10 mouse cellular contexts compared by ENCODE assay signal in the genomic region with DNA sequence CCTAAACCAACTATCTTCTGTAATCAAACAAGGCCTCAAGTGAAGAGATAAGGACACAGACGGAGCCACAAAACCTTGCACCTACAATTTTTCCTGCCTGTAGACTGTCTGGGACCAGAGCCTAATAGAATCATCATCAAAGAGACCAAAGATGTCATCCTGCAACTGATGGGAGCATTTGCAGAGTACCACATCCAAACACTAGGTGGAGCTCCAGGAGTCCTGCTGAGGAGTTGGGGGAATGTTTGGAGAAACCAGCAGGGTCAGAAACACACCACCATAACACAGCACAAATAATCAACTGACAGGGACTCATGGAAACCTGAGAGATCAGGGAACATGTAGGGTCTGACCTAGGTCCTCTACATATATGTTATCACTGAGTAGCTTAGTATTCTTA.
A peak's percentile ranks its signal among the peaks of the same experiment; 100 is the strongest.
DNase-seq lines count a peak whose midpoint lies in the region; ATAC-seq and TF ChIP-seq lines count a peak whose summit lies in the region.
"Had no signal": no experiment of that assay in that cellular context is flagged by ENCODE, and none has a peak within 500 bp of the region (broad histone marks: within the 10 kb centered on the region; RNA-seq: fewer than 3 reads in every experiment).

No protein-coding gene starts in this region.

- no peak overlapping the region for H3K4me2 ChIP-seq in liver, embryonic 14.5 days (ENCODE audit: low read depth)
- H3K4me2 ChIP-seq: midbrain, embryonic 11.5 days had no signal

- ATAC-seq in liver, embryonic 14.5 days (ENCODE audit: insufficient read depth), result no peak

- intact Hi-C loops in left cerebral cortex, adult 2 months (cut with DNase I), result no loop called here

- no peak overlapping the region for H3K27ac ChIP-seq in liver, embryonic 14.5 days
- no peak overlapping the region for H3K27ac ChIP-seq in left cerebral cortex, adult 2 months

- H3K9ac ChIP-seq in liver, embryonic 14.5 days (replicated peaks), result no peak overlapping the region

- DNase-seq in frontal cortex, postnatal 36 days (ENCODE audit: low spot score in 2 of 2), result peak; percentile 2 to 11
- DNase-seq in frontal cortex, postnatal 14 days (ENCODE audit: low spot score in 2 of 2), result no peak
- DNase-seq in liver, embryonic 14.5 days (ENCODE audit: low read depth in 3 of 3, low spot score in 3 of 3), result no peak
- no peak for DNase-seq in liver
- DNase-seq in WW6 (ENCODE audit: low read depth, low spot score), result peak; percentile 5
- DNase-seq in left cerebral cortex, adult 2 months (ENCODE audit: extremely low spot score in 1 of 2, low spot score in 2 of 2), result peak in 1 of 2 experiments; percentile 21
- DNase-seq in ovary, postnatal 36 days (ENCODE audit: low spot score), result no peak
- no peak for DNase-seq in lung, postnatal 14 days

- H3K4me3 ChIP-seq in liver, embryonic 14.5 days (ENCODE audit: insufficient read depth in 1 of 2, low read depth in 2 of 2, low read length in 2 of 2), result no peak overlapping the region
- H3K4me3 ChIP-seq in left cerebral cortex, adult 2 months, result no peak overlapping the region

- no peak for TF ChIP-seq EP300 in liver, embryonic 14.5 days (IDR thresholded peaks at IDR 0.05; ENCODE audit: low read depth)

- no peaks in the 10 kb centered on the region for H3K4me1 ChIP-seq in liver, embryonic 14.5 days (replicated peaks; ENCODE audit: control insufficient read depth in 2 of 2, insufficient read depth in 2 of 2, low read length in 1 of 2)

- TF ChIP-seq CTCF in liver, embryonic 14.5 days (IDR thresholded peaks at IDR 0.05; ENCODE audit: low read depth), result peak; percentile 22; the same call in 1 of the 2 replicates
- TF ChIP-seq CTCF in left cerebral cortex, adult 2 months (IDR thresholded peaks at IDR 0.05), result peak; percentile 52

- 12% methylated on average over 1 of the region's 1 CpGs for WGBS in liver, embryonic 14.5 days (ENCODE audit: insufficient replicate concordance)

- H3K9me3 ChIP-seq in liver, embryonic 14.5 days (ENCODE audit: control insufficient read depth, low read length), result no peaks in the 10 kb centered on the region
- H3K9me3 ChIP-seq: G1E had no signal

- no peaks in the 10 kb centered on the region for H3K36me3 ChIP-seq in liver, embryonic 14.5 days (replicated peaks; ENCODE audit: control insufficient read depth, insufficient read depth, low read depth)
- H3K36me3 ChIP-seq: G1E had no signal

- no peaks in the 10 kb centered on the region for H3K27me3 ChIP-seq in liver, embryonic 14.5 days (ENCODE audit: control insufficient read depth, insufficient read depth, low read length)

Comparison
In these comparisons a context has a peak if more than half of its experiments do, and no peak if none do; other contexts are left out.
1. DNase-seq: peak in frontal cortex, postnatal 36 days (2 of 2) and WW6 (single experiment); none in frontal cortex, postnatal 14 days (0 of 2), liver, embryonic 14.5 days (0 of 3), liver (single experiment), ovary, postnatal 36 days (single experiment) and lung, postnatal 14 days (single experiment).